Mouse (Mus musculus) mature B cell (primary cell): Measurements from ENCODE around the gene Scgb1a1.
"Not testable (repeated sequence)": the region's sequence is repeated elsewhere in the genome, so short reads cannot be mapped to it uniquely, and the experiment has no call there.

ENCODE experiments used
- in situ Hi-C: fragments of 300-500 bp; cut with MboI; formaldehyde crosslinking; loops from 2 replicates; pipeline ENCODE4 v1.14.3; 2019

Gene Scgb1a1

GRCm38 (mm10) chr19:9067292-9067691 is 20.5 kb downstream of the Scgb1a1 start:
- in situ Hi-C loops, result no loop called here

- in situ Hi-C loops, result no loop called here
These were observed 21.9 kb downstream of the Scgb1a1 start for GRCm38 (mm10) chr19:9065621-9066561.

- in situ Hi-C loops, result no loop called here
These were observed 23.9 kb downstream of the Scgb1a1 start for GRCm38 (mm10) chr19:9063831-9064230.

- in situ Hi-C loops, result no loop called here
These were observed 24.9 kb downstream of the Scgb1a1 start for GRCm38 (mm10) chr19:9062822-9063221.

- in situ Hi-C loops, result no loop called here
These were observed 26.4 kb downstream of the Scgb1a1 start for GRCm38 (mm10) chr19:9061221-9061893.

GRCm38 (mm10) chr19:9060103-9060502 is 27.7 kb downstream of the Scgb1a1 start:
- in situ Hi-C loops, result no loop called here

- in situ Hi-C loops, result no loop called here
These were observed 28.4 kb downstream of the Scgb1a1 start for GRCm38 (mm10) chr19:9059391-9059790.

GRCm38 (mm10) chr19:9058944-9059343 is 28.8 kb downstream of the Scgb1a1 start:
- in situ Hi-C loops, result no loop called here

GRCm38 (mm10) chr19:9058331-9058884 is 29.4 kb downstream of the Scgb1a1 start:
- in situ Hi-C loops, result no loop called here

GRCm38 (mm10) chr19:9057679-9058078 is 30.1 kb downstream of the Scgb1a1 start:
- in situ Hi-C loops, result no loop called here

- in situ Hi-C loops, result no loop called here
These were observed 31.9 kb downstream of the Scgb1a1 start for GRCm38 (mm10) chr19:9055703-9056355.

- in situ Hi-C loops, result no loop called here
These were observed 32.6 kb downstream of the Scgb1a1 start for GRCm38 (mm10) chr19:9055153-9055552.

GRCm38 (mm10) chr19:9052803-9053431 is 34.8 kb downstream of the Scgb1a1 start:
- in situ Hi-C loops, result no loop called here

GRCm38 (mm10) chr19:9051985-9052384 is 35.8 kb downstream of the Scgb1a1 start:
- in situ Hi-C loops, result not testable (repeated sequence)

- in situ Hi-C loops, result no loop called here
These were observed 37.2 kb downstream of the Scgb1a1 start for GRCm38 (mm10) chr19:9050294-9051229.

GRCm38 (mm10) chr19:9048981-9049687 is 38.6 kb downstream of the Scgb1a1 start:
- in situ Hi-C loops, result no loop called here

- in situ Hi-C loops, result no loop called here
These were observed 39.8 kb downstream of the Scgb1a1 start for GRCm38 (mm10) chr19:9047946-9048387.

- in situ Hi-C loops, result no loop called here
These were observed 40.4 kb downstream of the Scgb1a1 start for GRCm38 (mm10) chr19:9047207-9047945.

- in situ Hi-C loops, result no loop called here
These were observed 43.5 kb downstream of the Scgb1a1 start for GRCm38 (mm10) chr19:9044291-9044690.
